Mouse (Mus musculus) CH12.LX (cell line): Measurements from ENCODE around the gene Ror2. TPM values are rescaled to one million over a fixed set of nuclear protein-coding genes. Genes with fewer than 3 reads are reported as not detected.

ENCODE experiments used
- DNase-seq: peaks from one replicate; pipeline ENCODE4 v3.0.0-alpha.2; 2013; ENCODE audit errors: extremely low read depth
- H3K27ac ChIP-seq: 2 replicates; pipeline ENCODE4 v1.5.1; 2012; ENCODE audit warnings: low read depth, mild to moderate bottlenecking, control low read depth, moderate library complexity; ENCODE audit not compliant: insufficient read depth
- H3K27me3 ChIP-seq: replicated peaks from 2 replicates; pipeline ENCODE3; 2012; ENCODE audit warnings: inconsistent platforms
- H3K36me3 ChIP-seq, 2 experiments: replicated peaks in 1 of 2; 2 replicates each; pipeline versions ENCODE3 to v1.6.1; 2012; ENCODE audit warnings: inconsistent platforms in 1 of 2, low read length in 1 of 2, mild to moderate bottlenecking in 1 of 2, mixed read lengths in 1 of 2, moderate library complexity in 1 of 2; ENCODE audit not compliant: control insufficient read depth in 1 of 2, insufficient read depth in 1 of 2
- H3K4me1 ChIP-seq, 2 experiments: 2 replicates each; pipeline ENCODE4 v1.6.1; 2012; ENCODE audit warnings: inconsistent platforms in 1 of 2, moderate library complexity in 1 of 2; ENCODE audit not compliant: insufficient read depth in 2 of 2, control insufficient read depth in 1 of 2
- H3K4me2 ChIP-seq: 2 replicates; pipeline ENCODE4 v1.6.1; 2012; ENCODE audit warnings: low read depth, mild to moderate bottlenecking, control low read depth; ENCODE audit not compliant: poor library complexity, insufficient read depth, severe bottlenecking
- H3K4me3 ChIP-seq, 3 experiments: fragments of 150-350 bp in 1 of 3; sonication (generic) in 1 of 3; replicated peaks in 1 of 3; 2 replicates each; pipeline versions ENCODE3 to v1.5.1; 2011 to 2012; ENCODE audit warnings: low read depth in 2 of 3, low read length in 2 of 3, mild to moderate bottlenecking in 2 of 3, moderate library complexity in 2 of 3, control low read depth in 1 of 3, improper control_type of control experiment in 1 of 3, inconsistent platforms in 1 of 3, mixed read lengths in 1 of 3; ENCODE audit not compliant: poor library complexity in 1 of 3
- H3K79me2 ChIP-seq: replicated peaks from 2 replicates; pipeline ENCODE4 v1.6.1; 2012; ENCODE audit warnings: mild to moderate bottlenecking, moderate library complexity; ENCODE audit not compliant: control insufficient read depth, poor library complexity, insufficient read depth, severe bottlenecking; ENCODE audit errors: extremely low read depth
- H3K9ac ChIP-seq: 2 replicates; pipeline ENCODE4 v1.6.1; 2012; ENCODE audit warnings: low read depth, mild to moderate bottlenecking, control low read depth, moderate library complexity; ENCODE audit not compliant: insufficient read depth
- H3K9me3 ChIP-seq: replicated peaks from 2 replicates; pipeline ENCODE3; 2012; ENCODE audit warnings: low read length, inconsistent platforms, mixed read lengths
- BHLHE40 ChIP-seq: IDR thresholded peaks from 2 replicates; pipeline ENCODE4 v1.6.1; 2011; ENCODE audit warnings: mild to moderate bottlenecking, low read depth, low read length, improper control_type of control experiment
- CHD2 ChIP-seq: IDR thresholded peaks from 2 replicates; pipeline ENCODE4 v1.6.1; 2011; ENCODE audit warnings: low read length, improper control_type of control experiment
- E2F4 ChIP-seq: IDR thresholded peaks from 2 replicates; pipeline ENCODE4 v1.6.1; 2011; ENCODE audit warnings: low read depth, low read length, improper control_type of control experiment; ENCODE audit not compliant: insufficient replicate concordance
- EP300 ChIP-seq: IDR thresholded peaks from 2 replicates; pipeline ENCODE4 v1.6.1; 2011; ENCODE audit warnings: low read length, improper control_type of control experiment
- ETS1 ChIP-seq: conservative IDR thresholded peaks from 2 replicates; pipeline ENCODE4 v1.6.1; 2012; ENCODE audit warnings: low read depth, mild to moderate bottlenecking, inconsistent platforms, low read length, improper control_type of control experiment, moderate library complexity
- HCFC1 ChIP-seq: IDR thresholded peaks from 2 replicates; pipeline ENCODE4 v1.6.1; 2012; ENCODE audit warnings: low read depth, mild to moderate bottlenecking, inconsistent platforms, low read length, improper control_type of control experiment
- IRF4 ChIP-seq: IDR thresholded peaks from 2 replicates; pipeline ENCODE4 v1.6.1; 2014; ENCODE audit warnings: low read depth, mild to moderate bottlenecking, inconsistent platforms, low read length, improper control_type of control experiment
- JUN ChIP-seq: IDR thresholded peaks from 2 replicates; pipeline ENCODE4 v1.6.1; 2011; ENCODE audit warnings: low read depth, mild to moderate bottlenecking, low read length, improper control_type of control experiment, moderate library complexity; ENCODE audit not compliant: insufficient read depth
- JUND ChIP-seq: conservative IDR thresholded peaks from 2 replicates; pipeline ENCODE4 v1.6.1; 2011; ENCODE audit warnings: low read depth, low read length, improper control_type of control experiment
- MAFK ChIP-seq: IDR thresholded peaks from 2 replicates; pipeline ENCODE4 v1.6.1; 2011; ENCODE audit warnings: low read length, improper control_type of control experiment; ENCODE audit not compliant: insufficient replicate concordance
- MAX ChIP-seq: IDR thresholded peaks from 2 replicates; pipeline ENCODE4 v1.6.1; 2011; ENCODE audit warnings: low read length, improper control_type of control experiment
- MAZ ChIP-seq: IDR thresholded peaks from 2 replicates; pipeline ENCODE4 v1.6.1; 2012; ENCODE audit warnings: low read depth, mild to moderate bottlenecking, inconsistent platforms, low read length, improper control_type of control experiment, moderate library complexity
- MEF2A ChIP-seq: IDR thresholded peaks from 2 replicates; pipeline ENCODE4 v1.6.1; 2014; ENCODE audit warnings: low read depth, mild to moderate bottlenecking, inconsistent platforms, low read length, improper control_type of control experiment, borderline replicate concordance
- MXI1 ChIP-seq: IDR thresholded peaks from 2 replicates; pipeline ENCODE4 v1.6.1; 2011; ENCODE audit warnings: mild to moderate bottlenecking, low read depth, low read length, improper control_type of control experiment
- MYC ChIP-seq: IDR thresholded peaks from 2 replicates; pipeline ENCODE4 v1.6.1; 2011; ENCODE audit warnings: low read depth, mild to moderate bottlenecking, improper control_type of control experiment, low read length
- NELFE ChIP-seq: IDR thresholded peaks from 2 replicates; pipeline ENCODE4 v1.6.1; 2011; ENCODE audit warnings: low read depth, low read length, improper control_type of control experiment
- POLR2A ChIP-seq: IDR thresholded peaks from 2 replicates; pipeline ENCODE4 v1.6.1; 2011; ENCODE audit warnings: low read depth, mild to moderate bottlenecking, improper control_type of control experiment, low read length
- POLR2AphosphoS2 ChIP-seq: IDR thresholded peaks from 2 replicates; pipeline ENCODE4 v1.6.1; 2011; ENCODE audit warnings: low read depth, low read length, improper control_type of control experiment
- RAD21 ChIP-seq: IDR thresholded peaks from 2 replicates; pipeline ENCODE4 v1.6.1; 2011; ENCODE audit warnings: low read depth, mild to moderate bottlenecking, low read length, improper control_type of control experiment, moderate library complexity
- SIN3A ChIP-seq: IDR thresholded peaks from 2 replicates; pipeline ENCODE4 v1.6.1; 2012; ENCODE audit warnings: low read length, improper control_type of control experiment, inconsistent platforms
- SMC3 ChIP-seq: IDR thresholded peaks from 2 replicates; pipeline ENCODE4 v1.6.1; 2011; ENCODE audit warnings: low read depth, low read length, improper control_type of control experiment
- TBP ChIP-seq: conservative IDR thresholded peaks from 2 replicates; pipeline ENCODE4 v1.6.1; 2011; ENCODE audit warnings: low read depth, low read length, improper control_type of control experiment
- ZKSCAN1 ChIP-seq: IDR thresholded peaks from 2 replicates; pipeline ENCODE4 v1.6.1; 2012; ENCODE audit warnings: low read depth, inconsistent platforms, low read length, improper control_type of control experiment, borderline replicate concordance
- ZMIZ1 ChIP-seq: IDR thresholded peaks from 2 replicates; pipeline ENCODE4 v1.6.1; 2012; ENCODE audit warnings: low read depth, mild to moderate bottlenecking, inconsistent platforms, low read length, improper control_type of control experiment
- ZNF384 ChIP-seq: IDR thresholded peaks from 2 replicates; pipeline ENCODE4 v1.6.1; 2012; ENCODE audit warnings: low read depth, low read length, improper control_type of control experiment, inconsistent platforms
- dilution Hi-C: fragments of 300-500 bp; cut with MboI; formaldehyde crosslinking; loops from 2 replicates; pipeline ENCODE4 v1.14.3; 2020; ENCODE audit warnings: low sequenced_read_pairs; ENCODE audit not compliant: extremely low pct_unique_long_range_greater_than_20kb, extremely low pct_ligation_motif_present
- in situ Hi-C: fragments of 300-500 bp; cut with MboI; formaldehyde crosslinking; loops from 3 replicates; pipeline ENCODE4 v1.14.3; 2019; ENCODE audit warnings: low sequenced_read_pairs, low pct_ligation_motif_present, low pct_unique_long_range_greater_than_20kb, mixed read lengths
- polyA plus RNA-seq: library from polyadenylated mRNA; unstranded; fragments of >175 nt; gene quantifications from 2 replicates; pipeline ENCODE4 v1.2.1, GENCODE M21; 2012; ENCODE audit warnings: low read depth; ENCODE audit not compliant: insufficient read length
- total RNA-seq, 2 experiments: library from RNA; depleted of rRNA; stranded (reverse); fragments of 300-350 nt in 1 of 2; fragments of >200 nt in 1 of 2; gene quantifications; 2 replicates each; pipeline ENCODE4 v1.2.3; 2012 to 2014

The Ror2 gene
- total and polyA plus RNA-seq, 3 experiments, result 0.13 to 0.63 (median 0.16) TPM

DNA sequence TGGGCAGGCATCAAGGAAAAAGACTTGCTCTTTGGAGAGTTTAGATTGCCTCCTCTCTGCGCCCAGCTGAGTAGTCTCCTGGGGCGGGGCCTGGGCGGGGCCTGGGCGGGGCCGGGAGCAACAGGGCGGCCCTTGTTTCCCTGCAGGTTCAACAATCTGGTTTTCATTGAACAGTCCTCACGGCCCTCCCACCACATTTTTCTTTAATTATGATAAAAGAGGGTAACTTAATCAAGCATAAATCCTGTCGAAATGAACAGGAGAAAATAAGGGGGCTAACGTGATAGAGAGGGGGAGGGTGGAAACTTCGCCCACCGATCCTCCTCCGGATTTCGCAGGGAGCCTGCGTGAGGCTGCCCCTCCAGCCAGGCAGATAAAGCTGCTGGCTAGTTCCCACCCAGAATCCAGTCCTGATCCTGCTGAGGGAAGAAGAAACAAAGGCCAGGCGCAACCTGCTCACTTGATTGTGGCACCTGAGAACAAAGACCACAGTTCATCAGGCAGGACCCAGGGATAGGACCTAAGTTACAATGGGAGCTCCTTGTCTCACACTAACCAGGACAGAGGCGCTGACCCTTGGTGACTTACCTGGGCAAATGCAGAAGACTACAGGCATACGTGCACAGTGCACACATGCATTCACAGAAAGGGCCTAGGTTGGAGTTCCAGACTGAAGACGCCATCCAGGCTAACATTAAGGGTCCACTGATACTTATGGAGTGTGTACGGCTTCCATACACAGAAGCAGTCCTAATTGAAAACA lies 73.8 kb downstream of the Ror2 start:
- Histone ChIP-seq H3K9ac (no peak overlapping the region), H3K9me3 (no peaks in the 10 kb centered on the region), H3K4me2 (no peak overlapping the region), H3K36me3 (no peaks in the 10 kb centered on the region), H3K79me2 (no peaks in the 10 kb centered on the region), H3K4me3 (no peak overlapping the region), H3K4me1 (no peaks in the 10 kb centered on the region), H3K27me3 (no peaks in the 10 kb centered on the region), H3K27ac (no peak overlapping the region)
- dilution Hi-C loops (no loop called here), in situ Hi-C loops (no loop called here)
- TF ChIP-seq SMC3, result no peak
- TF ChIP-seq ZKSCAN1, result no peak
- TF ChIP-seq RAD21, result no peak
- TF ChIP-seq NELFE, result no peak
- no peak for TF ChIP-seq JUND
- no peak for TF ChIP-seq MAX
- TF ChIP-seq MXI1, result no peak
- no peak for TF ChIP-seq MYC
- no peak for TF ChIP-seq SIN3A
- TF ChIP-seq BHLHE40, result no peak
- TF ChIP-seq IRF4, result no peak
- no peak for TF ChIP-seq POLR2AphosphoS2
- no peak for TF ChIP-seq POLR2A
- no peak for TF ChIP-seq CHD2
- no peak for TF ChIP-seq ZNF384
- TF ChIP-seq E2F4, result no peak
- TF ChIP-seq ZMIZ1, result no peak
- DNase-seq, result peak; percentile 27

DNA sequence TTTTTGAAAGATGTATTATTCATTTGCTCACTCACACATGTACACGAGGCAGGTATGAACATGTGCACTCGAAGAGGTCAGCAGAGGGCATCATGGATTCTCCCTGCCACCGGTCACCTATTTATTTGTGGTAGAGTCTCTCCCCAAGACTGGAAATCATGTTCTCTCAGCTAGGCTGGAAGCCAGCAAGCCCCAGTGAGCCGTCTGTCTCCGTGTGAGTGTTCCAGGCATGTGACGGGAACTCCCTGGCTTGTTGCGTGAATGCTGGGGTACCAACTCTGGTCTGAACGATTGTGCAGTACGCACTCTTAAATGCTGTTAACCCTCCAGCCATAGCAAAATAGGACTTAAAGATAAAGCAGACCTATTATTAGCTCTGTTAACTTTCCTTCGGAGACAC lies 77.4 kb downstream of the Ror2 start:
- no peaks in the 10 kb centered on the region for H3K9me3 ChIP-seq
- no peaks in the 10 kb centered on the region for H3K4me1 ChIP-seq
- H3K36me3 ChIP-seq, result no peaks in the 10 kb centered on the region
- TF ChIP-seq MAZ, result no peak
- no peak for TF ChIP-seq ZKSCAN1
- TF ChIP-seq ETS1, result no peak
- no peak for TF ChIP-seq MXI1
- no peak for TF ChIP-seq EP300
- TF ChIP-seq RAD21, result no peak
- TF ChIP-seq MAFK, result no peak
- TF ChIP-seq SMC3, result no peak
- TF ChIP-seq ZNF384, result no peak
- TF ChIP-seq E2F4, result no peak
- no peak for TF ChIP-seq ZMIZ1
- no peak for TF ChIP-seq BHLHE40
- no peak for TF ChIP-seq JUN
- no peak for TF ChIP-seq POLR2A
- no peak for TF ChIP-seq JUND
- TF ChIP-seq SIN3A, result no peak
- no peak for TF ChIP-seq TBP
- no peak for TF ChIP-seq MAX
- no peak for TF ChIP-seq MEF2A
- TF ChIP-seq HCFC1, result no peak
- no peak overlapping the region for H3K4me2 ChIP-seq
- H3K9ac ChIP-seq, result no peak overlapping the region
- DNase-seq, result no peak
- in situ Hi-C loops (no loop called here), dilution Hi-C loops (no loop called here)
- H3K27me3 ChIP-seq, result no peaks in the 10 kb centered on the region
- H3K79me2 ChIP-seq, result no peaks in the 10 kb centered on the region
- H3K4me3 ChIP-seq, result no peak overlapping the region
- no peak overlapping the region for H3K27ac ChIP-seq
